Mouse (Mus musculus) kidney, adult 2 months (tissue): ENCODE measurements around the gene Dmrtc1a. TPM values are rescaled to one million over a fixed set of nuclear protein-coding genes. Genes with fewer than 3 reads are reported as not detected.
"Not testable (repeated sequence)": the region's sequence is repeated elsewhere in the genome, so short reads cannot be mapped to it uniquely, and the experiment has no call there.

Experiments
- DNase-seq: peaks from one replicate; pipeline ENCODE4 v3.0.0; 2021
- H3K27ac ChIP-seq: fragments of 200-500 bp; 2 replicates; pipeline ENCODE4 v1.5.1; 2012; ENCODE audit warnings: low read depth, low read length, control low read depth, inconsistent platforms; ENCODE audit not compliant: insufficient read depth
- H3K27me3 ChIP-seq: fragments of 200-500 bp; replicated peaks from 2 replicates; pipeline ENCODE4 v1.6.1; 2012; ENCODE audit warnings: mild to moderate bottlenecking, moderate library complexity, low read length, inconsistent platforms; ENCODE audit not compliant: control insufficient read depth, insufficient read depth
- H3K36me3 ChIP-seq: fragments of 200-500 bp; 2 replicates; pipeline ENCODE4 v1.6.1; 2012; ENCODE audit warnings: mild to moderate bottlenecking, moderate library complexity, low read length, inconsistent platforms; ENCODE audit not compliant: control insufficient read depth, insufficient read depth
- H3K4me1 ChIP-seq: fragments of 200-500 bp; 2 replicates; pipeline ENCODE4 v1.6.1; 2011; ENCODE audit warnings: low read length; ENCODE audit not compliant: control insufficient read depth, insufficient read depth
- H3K4me3 ChIP-seq: fragments of 200-500 bp; 2 replicates; pipeline ENCODE4 v1.5.1; 2011; ENCODE audit warnings: mild to moderate bottlenecking, low read depth, low read length, control low read depth; ENCODE audit not compliant: insufficient read depth
- CTCF ChIP-seq: fragments of 200-500 bp; conservative IDR thresholded peaks from 2 replicates; pipeline ENCODE4 v1.5.1; 2011; ENCODE audit warnings: low read depth, mild to moderate bottlenecking, control low read depth, low read length, moderate library complexity, mixed read lengths; ENCODE audit not compliant: insufficient read depth, insufficient read length
- POLR2A ChIP-seq: fragments of 200-500 bp; IDR thresholded peaks from one replicate; pipeline ENCODE4 v1.6.1; 2011; ENCODE audit warnings: low read depth, low read length, control low read depth
- WGBS: fragments of 180-500 bp; shearing (Covaris S2); methylation state at CpG from one replicate; pipeline ENCODE4 v1.1.7; 2018; 5-methylcytosine and 5-hydroxymethylcytosine counted together
- polyA plus RNA-seq: library from polyadenylated mRNA; depleted of rRNA; stranded (reverse); fragments of >200 nt; gene quantifications from 2 replicates; pipeline ENCODE4 v1.2.3, GENCODE M21; 2012; rRNA removed

The Dmrtc1a gene
- polyA plus RNA-seq, 1 experiment: 0.48 TPM

GRCm38 (mm10) chrX:102867871-102868270 is 40.6 kb downstream of the Dmrtc1a start, which contains the start of gene 1700031F05Rik:
Gene 1700031F05Rik, minus strand, starts transcription at chrX:102867971.
- Histone ChIP-seq H3K36me3 (no peaks in the 10 kb centered on the region), H3K27me3 (no peaks in the 10 kb centered on the region), H3K4me1 (no peaks in the 10 kb centered on the region), H3K4me3 (no peak within 1 kb of the TSS), H3K27ac (no peak within 1 kb of the TSS)
- WGBS: 87% methylated on average over 6 of the region's 6 CpGs
- DNase-seq: no peak
- TF ChIP-seq CTCF (no peak), POLR2A (no peak)

DNA sequence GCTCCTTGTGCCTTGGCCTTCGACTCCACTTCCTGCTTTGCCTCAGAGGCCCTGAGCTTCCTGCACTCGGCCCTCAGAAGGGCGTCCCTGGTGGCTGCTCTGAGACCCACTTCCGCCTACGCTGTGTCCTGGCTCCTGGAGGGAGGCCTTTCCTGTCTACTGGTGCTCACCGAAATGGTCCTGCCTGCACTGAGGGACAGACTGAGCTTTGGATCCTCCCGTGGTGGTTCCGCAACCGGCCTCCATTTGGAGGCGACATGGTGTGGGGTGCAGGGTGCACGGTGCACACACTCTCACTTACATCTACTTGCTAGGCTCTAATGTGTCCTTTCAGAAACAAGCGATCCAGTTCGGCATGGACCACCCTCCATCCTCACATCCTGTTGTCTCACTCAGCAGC is 54.0 kb downstream of the Dmrtc1a start, which contains the start of gene Dmrtc1c2:
TSS of gene Dmrtc1c2 (minus strand) at position 101 of the 400 bp plus-strand sequence.
- H3K4me1 ChIP-seq, H3K4me3 ChIP-seq, H3K36me3 ChIP-seq, H3K27ac ChIP-seq, DNase-seq, H3K27me3 ChIP-seq: not testable (repeated sequence)
- WGBS: no CpG with 5 or more reads among the region's 13 CpGs

Other genes with a start within 250 kb of the Dmrtc1a start
- gene Gm3880, start 221.7 kb downstream of the Dmrtc1a start, polyA plus RNA-seq: not detected in 2 replicates
- not detected in 2 replicates for gene Gm9112, start 201.1 kb downstream of the Dmrtc1a start, polyA plus RNA-seq
- not detected in 2 replicates for gene Dmrtc1b, start 200.8 kb downstream of the Dmrtc1a start, polyA plus RNA-seq
- not detected in 2 replicates for gene Dmrtc1c1, start 105.7 kb downstream of the Dmrtc1a start, polyA plus RNA-seq
- gene Dmrtc1c2, start 54.1 kb downstream of the Dmrtc1a start, polyA plus RNA-seq: not detected in 2 replicates
- gene 1700031F05Rik, start 40.7 kb downstream of the Dmrtc1a start, polyA plus RNA-seq: 0.14 TPM in 1 of 2 replicates, not detected in the other
- not detected in 2 replicates for gene 1700011M02Rik, start 218 bp upstream of the Dmrtc1a start, polyA plus RNA-seq
- gene 1700018G05Rik, start 19.7 kb upstream of the Dmrtc1a start, polyA plus RNA-seq: 0.80 TPM in 1 of 2 replicates, not detected in the other